Mouse (Mus musculus): ENCODE measurements at regions not wholly inside any gene's neighbourhood (a gene's known extent, or its start where the extent isn't known, plus 50 kb on each side); places are given as distances from the start of the nearest gene placed in this dataset.

GRCm38 (mm10) chr1:71865670-71866069 is 212.7 kb upstream of the Fn1 start:
- TF ChIP-seq POLR2A (IDR thresholded peaks at IDR 0.05; ENCODE audit: borderline replicate concordance, insufficient read depth, low read length) (no peak), CTCF (IDR thresholded peaks at IDR 0.05; ENCODE audit: borderline replicate concordance, insufficient read depth, low read depth, low read length) (no peak)
